Mouse (Mus musculus) hindbrain, embryonic 13.5 days (tissue): ENCODE data around the gene Brd2. TPM values are rescaled to one million over a fixed set of nuclear protein-coding genes. Genes with fewer than 3 reads are reported as not detected.

Source experiments
- ATAC-seq: fragments of 200-750 bp; cut with Nextera tagmentation; 2 replicates; pipeline ENCODE4 v1.8.0; 2017; ENCODE audit warnings: moderate TSS enrichment; ENCODE audit not compliant: low FRiP score
- H3K27ac ChIP-seq: fragments of 300-500 bp; sonication (generic); 2 replicates; pipeline ENCODE4 v1.5.1; 2015; ENCODE audit warnings: inconsistent platforms, mild to moderate bottlenecking, moderate library complexity
- H3K27me3 ChIP-seq: fragments of 300-500 bp; sonication (generic); 2 replicates; pipeline ENCODE4 v1.6.1; 2015; ENCODE audit warnings: mild to moderate bottlenecking, inconsistent platforms
- H3K36me3 ChIP-seq: fragments of 300-500 bp; sonication (generic); 2 replicates; pipeline ENCODE4 v1.6.1; 2015; ENCODE audit warnings: mild to moderate bottlenecking, inconsistent platforms
- H3K4me1 ChIP-seq: fragments of 300-500 bp; sonication (generic); replicated peaks from 2 replicates; pipeline ENCODE4 v1.6.1; 2015; ENCODE audit warnings: inconsistent platforms
- H3K4me2 ChIP-seq: fragments of 300-500 bp; sonication (generic); 2 replicates; pipeline ENCODE4 v1.6.1; 2015; ENCODE audit warnings: inconsistent platforms, mild to moderate bottlenecking, moderate library complexity
- H3K4me3 ChIP-seq: fragments of 300-500 bp; sonication (generic); 2 replicates; pipeline ENCODE4 v1.5.1; 2015; ENCODE audit warnings: mild to moderate bottlenecking, inconsistent platforms
- H3K9ac ChIP-seq: fragments of 300-500 bp; sonication (generic); 2 replicates; pipeline ENCODE4 v1.6.1; 2015; ENCODE audit warnings: mild to moderate bottlenecking, inconsistent platforms
- H3K9me3 ChIP-seq: fragments of 300-500 bp; sonication (generic); 2 replicates; pipeline ENCODE4 v1.6.1; 2016; ENCODE audit warnings: inconsistent platforms
- WGBS: fragments of 180-500 bp; shearing (Covaris S2); methylation state at CpG from one replicate; pipeline ENCODE4 v1.1.7; 2015; 5-methylcytosine and 5-hydroxymethylcytosine counted together
- polyA plus RNA-seq: library from polyadenylated mRNA; unstranded; fragments of >200 nt; fragmentation: Nextera tagmentation; extraction: Ambion mirVana; gene quantifications from 2 replicates; pipeline ENCODE4 v1.2.1, GENCODE M21; 2015

The Brd2 gene
- polyA plus RNA-seq, 1 experiment from 2014 or later: 127 TPM

- Histone ChIP-seq H3K27ac (peak overlapping the region; percentile 48), H3K9me3 (no peaks in the 10 kb centered on the region), H3K9ac (0 out of 2 replicates have a peak overlapping the region, but pooled peaks have one; percentile 35), H3K4me2 (peak overlapping the region; percentile 34), H3K4me1 (peaks cover 25% of the 10 kb centered on the region), H3K4me3 (0 out of 2 replicates have a peak overlapping the region, but pooled peaks have one; percentile 2), H3K27me3 (0 out of 2 replicates have a peak, but pooled peaks cover 9% of the 10 kb centered on the region), H3K36me3 (no peaks in the 10 kb centered on the region)
- 23% methylated on average over 18 of the region's 18 CpGs for WGBS
- ATAC-seq: no peak
Observed at GRCm38 (mm10) chr17:34128944-34129791, 6.7 kb upstream of the Brd2 start.

GRCm38 (mm10) chr17:34128264-34128937, 6.0 kb upstream of the Brd2 start:
- Histone ChIP-seq H3K36me3 (no peaks in the 10 kb centered on the region), H3K4me3 (0 out of 2 replicates have a peak overlapping the region, but pooled peaks have one; percentile 2), H3K9me3 (no peaks in the 10 kb centered on the region), H3K27ac (peak overlapping the region; percentile 48; the same call in 1 of the 2 replicates), H3K9ac (0 out of 2 replicates have a peak overlapping the region, but pooled peaks have one; percentile 35), H3K4me1 (peaks cover 32% of the 10 kb centered on the region), H3K4me2 (peak overlapping the region; percentile 34), H3K27me3 (0 out of 2 replicates have a peak, but pooled peaks cover 9% of the 10 kb centered on the region)
- 23% methylated on average over 13 of the region's 13 CpGs for WGBS
- no peak for ATAC-seq

- WGBS: 24% methylated on average over 6 of the region's 6 CpGs
- H3K36me3 ChIP-seq: no peaks in the 10 kb centered on the region
- no peaks in the 10 kb centered on the region for H3K9me3 ChIP-seq
- no peak overlapping the region for H3K4me2 ChIP-seq
- H3K4me1 ChIP-seq: peaks cover 36% of the 10 kb centered on the region
- H3K27me3 ChIP-seq: 0 out of 2 replicates have a peak, but pooled peaks cover 9% of the 10 kb centered on the region
- H3K4me3 ChIP-seq: no peak overlapping the region
- H3K27ac ChIP-seq: no peak overlapping the region
- no peak for ATAC-seq
- no peak overlapping the region for H3K9ac ChIP-seq
Observed at GRCm38 (mm10) chr17:34127475-34127874, 5.0 kb upstream of the Brd2 start.

- Histone ChIP-seq H3K36me3 (no peaks in the 10 kb centered on the region), H3K9me3 (no peaks in the 10 kb centered on the region), H3K4me3 (no peak overlapping the region), H3K9ac (0 out of 2 replicates have a peak overlapping the region, but pooled peaks have one; percentile 19), H3K27ac (no peak overlapping the region), H3K4me2 (no peak overlapping the region), H3K4me1 (peaks cover 36% of the 10 kb centered on the region), H3K27me3 (0 out of 2 replicates have a peak, but pooled peaks cover 9% of the 10 kb centered on the region)
- no peak for ATAC-seq
- WGBS: 57% methylated on average over 9 of the region's 9 CpGs
Observed at GRCm38 (mm10) chr17:34126826-34127420, 4.5 kb upstream of the Brd2 start.

GRCm38 (mm10) chr17:34124649-34125048, 2.2 kb upstream of the Brd2 start:
- Histone ChIP-seq H3K4me2 (peak overlapping the region; percentile 93; the same call in 1 of the 2 replicates), H3K36me3 (no peaks in the 10 kb centered on the region), H3K9me3 (no peaks in the 10 kb centered on the region), H3K27ac (no peak overlapping the region), H3K4me1 (peaks cover 36% of the 10 kb centered on the region), H3K4me3 (no peak overlapping the region), H3K9ac (no peak overlapping the region), H3K27me3 (0 out of 2 replicates have a peak, but pooled peaks cover 9% of the 10 kb centered on the region)
- 92% methylated on average over 6 of the region's 6 CpGs for WGBS
- ATAC-seq: no peak

DNA sequence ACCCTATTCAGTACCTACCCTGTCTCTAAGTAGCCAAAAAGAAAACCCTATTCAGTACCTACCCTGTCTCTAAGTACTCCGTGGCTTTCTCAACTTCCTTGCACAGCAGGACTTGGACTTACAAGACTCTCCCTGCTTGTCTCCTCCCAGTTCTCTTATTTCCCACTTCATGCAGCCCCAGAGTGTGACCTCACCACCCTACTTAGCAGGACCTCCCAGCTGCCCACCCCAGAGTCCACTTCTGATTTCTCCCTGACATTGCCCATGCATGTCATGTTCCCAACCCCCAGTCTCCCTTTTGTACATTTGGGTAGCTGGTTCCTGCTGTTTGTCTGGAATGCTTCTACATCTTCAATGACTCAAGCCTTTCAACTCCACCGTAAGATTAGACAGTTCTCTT, 1.1 kb upstream of the Brd2 start:
- peak overlapping the region; percentile 100 for H3K27ac ChIP-seq
- H3K4me3 ChIP-seq: peak overlapping the region; percentile 95

GRCm38 (mm10) chr17:34123111-34123510, 677 bp upstream of the Brd2 start:
- Histone ChIP-seq H3K4me2 (peak overlapping the region; percentile 93), H3K4me1 (peaks cover 22% of the 10 kb centered on the region), H3K9me3 (no peaks in the 10 kb centered on the region), H3K9ac (peak overlapping the region; percentile 98), H3K4me3 (peak overlapping the region; percentile 95), H3K27ac (peak overlapping the region; percentile 100), H3K27me3 (0 out of 2 replicates have a peak, but pooled peaks cover 9% of the 10 kb centered on the region), H3K36me3 (peaks cover 9% of the 10 kb centered on the region)
- ATAC-seq: no peak
- WGBS: 4% methylated on average over 7 of the region's 7 CpGs

More for the DNA sequence above, 1.1 kb upstream of the Brd2 start:
- WGBS: 2% methylated on average over 2 of the region's 2 CpGs
- Histone ChIP-seq H3K9me3 (no peaks in the 10 kb centered on the region), H3K4me1 (peaks cover 25% of the 10 kb centered on the region), H3K4me2 (peak overlapping the region; percentile 93), H3K27me3 (0 out of 2 replicates have a peak, but pooled peaks cover 9% of the 10 kb centered on the region), H3K9ac (peak overlapping the region; percentile 98), H3K36me3 (peaks cover 5% of the 10 kb centered on the region)
- no peak for ATAC-seq

- WGBS: 0% methylated on average over 8 of the region's 10 CpGs
- Histone ChIP-seq H3K4me1 (peaks cover 30% of the 10 kb centered on the region), H3K4me2 (peak overlapping the region; percentile 93), H3K36me3 (peaks cover 15% of the 10 kb centered on the region), H3K27me3 (0 out of 2 replicates have a peak, but pooled peaks cover 2% of the 10 kb centered on the region), H3K9me3 (no peaks in the 10 kb centered on the region), H3K9ac (peak overlapping the region; percentile 98), H3K27ac (peak overlapping the region; percentile 100), H3K4me3 (peak overlapping the region; percentile 95)
- 0 out of 2 replicates have a peak, but pooled peaks have one; percentile 7 for ATAC-seq
Observed at GRCm38 (mm10) chr17:34121879-34122187, 601 bp downstream of the Brd2 start.

- Histone ChIP-seq H3K9me3 (no peaks in the 10 kb centered on the region), H3K27me3 (no peaks in the 10 kb centered on the region), H3K4me3 (peak overlapping the region; percentile 95), H3K4me1 (peaks cover 35% of the 10 kb centered on the region), H3K36me3 (peaks cover 20% of the 10 kb centered on the region), H3K9ac (peak overlapping the region; percentile 98), H3K27ac (peak overlapping the region; percentile 100), H3K4me2 (peak overlapping the region; percentile 93)
- under 1% methylated on average over 29 of the region's 35 CpGs for WGBS
- ATAC-seq: peak; percentile 11
Observed at GRCm38 (mm10) chr17:34121172-34121878, 1.1 kb downstream of the Brd2 start.

DNA sequence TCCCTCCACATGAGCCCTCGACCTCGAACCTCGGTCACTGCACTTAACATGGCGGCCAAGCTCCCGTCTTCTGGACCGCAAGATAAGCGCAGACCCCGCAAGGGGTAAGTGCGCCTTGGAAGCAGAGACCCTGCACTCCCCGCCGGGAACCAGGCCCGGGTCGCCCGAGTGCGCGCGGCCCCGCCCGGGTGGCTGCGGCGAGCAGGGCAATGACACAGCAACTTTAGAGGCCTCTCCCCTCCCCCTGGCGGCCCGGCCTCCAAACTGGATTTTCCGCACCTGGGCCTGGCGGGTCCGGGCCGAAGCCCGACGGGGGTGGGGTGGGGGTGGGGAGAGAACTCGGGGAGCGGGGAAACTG, 1.6 kb downstream of the Brd2 start:
- no peak for ATAC-seq

DNA sequence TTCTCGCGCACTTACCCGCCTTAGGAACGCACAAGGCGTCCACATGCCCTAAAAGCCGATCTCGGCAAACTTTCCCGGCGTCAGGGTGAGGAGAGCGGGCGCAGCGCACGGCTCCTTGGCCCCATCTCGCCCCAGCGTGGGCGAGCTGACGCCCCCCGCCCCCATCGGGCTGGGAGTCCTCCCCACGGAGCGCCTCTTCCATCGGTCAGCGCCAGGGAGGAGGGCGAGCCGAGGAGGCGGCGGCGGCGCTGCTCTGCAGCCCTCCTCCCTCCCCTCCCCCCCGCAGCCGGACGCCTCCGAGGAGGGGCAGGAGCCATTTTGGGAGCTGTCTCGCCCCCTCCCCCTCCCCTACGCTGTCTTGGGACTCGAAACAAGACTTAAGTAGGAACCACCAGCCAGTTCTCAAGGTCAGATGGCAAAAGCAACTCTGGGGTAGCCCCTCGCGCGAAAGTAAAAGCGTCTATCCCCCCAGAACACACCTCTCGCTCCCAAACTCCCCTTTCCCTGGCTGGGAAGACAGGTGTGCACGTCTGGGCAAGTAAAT, 2.2 kb downstream of the Brd2 start:
- ATAC-seq: 0 out of 2 replicates have a peak, but pooled peaks have one; percentile 0
- H3K9ac ChIP-seq: peak overlapping the region; percentile 98
- peaks cover 44% of the 10 kb centered on the region for H3K4me1 ChIP-seq
- H3K4me2 ChIP-seq: peak overlapping the region; percentile 93
- peak overlapping the region; percentile 95 for H3K4me3 ChIP-seq
- H3K27ac ChIP-seq: peak overlapping the region; percentile 100
- H3K27me3 ChIP-seq: no peaks in the 10 kb centered on the region
- peaks cover 30% of the 10 kb centered on the region for H3K36me3 ChIP-seq
- H3K9me3 ChIP-seq: no peaks in the 10 kb centered on the region
- WGBS: 0% methylated on average over 32 of the region's 42 CpGs

More for the DNA sequence above, 1.6 kb downstream of the Brd2 start:
- Histone ChIP-seq H3K27ac (peak overlapping the region; percentile 100), H3K36me3 (peaks cover 24% of the 10 kb centered on the region), H3K4me1 (peaks cover 40% of the 10 kb centered on the region), H3K9me3 (no peaks in the 10 kb centered on the region), H3K4me2 (peak overlapping the region; percentile 93), H3K27me3 (no peaks in the 10 kb centered on the region), H3K4me3 (peak overlapping the region; percentile 95), H3K9ac (peak overlapping the region; percentile 98)
- whole genome bisulfite sequencing: under 1% methylated on average over 30 of the region's 31 CpGs
